Mouse (Mus musculus): ENCODE data around the gene Rmi1.
A peak's percentile ranks its signal among the peaks of the same experiment; 100 is the strongest.
"Not testable (repeated sequence)": the region's sequence is repeated elsewhere in the genome, so short reads cannot be mapped to it uniquely, and the experiment has no call there.

The Rmi1 gene

GRCm38 (mm10) chr13:58401135-58402002, 679 bp upstream of the Rmi1 start:
- peak; percentile 79 to 91 for DNase-seq

DNA sequence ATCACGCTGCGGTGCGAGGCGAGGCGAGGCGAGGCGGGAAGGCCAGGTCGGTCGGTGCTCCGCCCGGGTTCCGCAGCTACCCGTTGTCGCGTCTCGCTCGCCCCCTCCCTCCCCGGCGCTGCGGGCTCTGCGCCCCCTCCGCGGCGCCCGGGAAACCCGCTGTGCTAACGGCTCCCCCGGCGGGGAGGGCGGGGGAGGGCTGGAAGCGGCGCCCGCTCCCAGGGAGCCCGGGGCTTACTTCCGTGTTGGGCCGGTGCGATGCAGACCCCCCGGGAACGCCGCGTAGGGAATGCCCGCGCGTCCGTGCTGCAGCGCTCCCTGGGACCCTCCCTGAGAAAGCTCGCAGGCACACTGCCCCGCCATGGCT, 679 bp downstream of the Rmi1 start:
- peak; percentile 88 to 93 for DNase-seq

GRCm38 (mm10) chr13:58403243-58403642, 1.2 kb downstream of the Rmi1 start, which contains the start of gene Hnrnpk:
Gene Hnrnpk (minus strand): TSS chr13:58403343.
- DNase-seq: not testable (repeated sequence)

- no peak for DNase-seq
Measured at GRCm38 (mm10) chr13:58411073-58411472, 9.0 kb downstream of the Rmi1 start.

DNA sequence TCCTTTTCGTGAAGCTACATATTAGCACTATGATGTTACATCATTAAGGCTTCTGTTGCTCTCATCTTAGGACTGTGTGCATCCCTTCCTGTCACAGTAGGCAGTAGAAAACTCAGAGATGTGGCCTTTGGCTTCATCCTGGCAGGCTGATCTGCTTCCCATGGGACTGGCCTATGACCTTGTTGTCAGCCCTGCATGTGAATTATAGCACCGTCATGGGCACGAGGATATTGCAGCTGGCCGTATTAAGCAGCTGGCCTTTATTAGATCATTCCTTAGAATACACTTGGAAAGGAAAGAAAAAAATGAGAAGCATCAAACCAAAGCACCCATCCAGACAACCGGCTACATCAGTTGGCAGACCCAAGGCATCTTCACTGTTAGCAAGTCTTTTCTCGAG, 13.3 kb downstream of the Rmi1 start:
- peak; percentile 47 to 52 for DNase-seq

DNA sequence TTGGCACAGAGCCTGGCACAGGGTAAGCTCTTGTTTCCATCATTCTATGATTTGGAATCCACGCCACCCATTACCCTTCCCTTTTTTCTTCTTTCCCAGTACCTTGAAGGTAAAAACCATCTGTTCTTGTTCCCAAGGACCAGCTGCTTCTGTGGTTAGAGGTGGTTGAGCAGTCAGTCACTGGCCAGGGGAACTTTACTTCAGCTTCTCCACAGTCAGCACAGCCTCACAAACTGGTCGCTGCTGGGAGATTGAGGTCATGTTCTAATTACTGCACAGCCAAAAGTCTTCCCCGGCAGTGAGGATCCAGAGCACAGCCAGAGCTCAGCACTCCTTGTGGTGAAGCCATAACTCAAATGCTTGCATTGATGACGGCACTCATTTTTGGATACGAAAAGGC, 13.8 kb downstream of the Rmi1 start:
- DNase-seq: no peak

DNA sequence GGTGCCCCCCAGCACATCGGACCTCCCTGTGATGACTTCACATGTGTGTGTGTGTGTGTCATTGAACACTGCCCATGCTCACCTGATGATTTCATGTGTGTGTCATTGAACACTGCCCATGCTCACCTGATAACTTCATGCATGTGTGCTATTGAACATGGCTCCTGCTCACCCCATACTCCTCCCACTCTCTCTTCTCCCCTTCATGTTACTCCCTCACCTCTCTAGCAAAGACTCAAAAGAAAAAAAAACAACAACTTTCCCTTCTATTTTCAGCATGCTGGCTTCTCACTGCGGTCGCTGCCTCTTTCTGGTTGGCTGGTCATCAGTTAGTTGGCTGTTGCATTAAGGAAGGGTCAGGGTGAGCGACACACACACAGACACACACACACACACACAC, 16.6 kb downstream of the Rmi1 start:
- no peak for DNase-seq

DNA sequence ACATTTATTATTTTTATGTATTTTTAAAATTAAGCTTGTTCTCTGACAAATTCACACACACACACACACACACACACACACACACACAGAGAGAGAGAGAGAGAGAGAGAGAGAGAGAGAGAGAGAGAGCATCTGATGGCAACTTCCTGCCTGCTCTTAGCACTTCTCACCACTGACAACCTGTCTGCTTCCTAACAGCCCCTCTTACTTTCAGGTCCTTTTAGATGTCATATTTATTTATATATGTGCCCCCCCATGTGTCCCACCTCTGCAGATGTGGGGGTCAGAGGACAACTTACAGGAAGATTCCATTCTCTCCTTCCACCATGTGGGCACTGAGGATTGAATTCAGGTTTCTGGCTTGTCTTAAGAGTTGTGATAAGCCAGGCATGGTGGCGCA, 17.2 kb downstream of the Rmi1 start:
- DNase-seq: no peak

DNA sequence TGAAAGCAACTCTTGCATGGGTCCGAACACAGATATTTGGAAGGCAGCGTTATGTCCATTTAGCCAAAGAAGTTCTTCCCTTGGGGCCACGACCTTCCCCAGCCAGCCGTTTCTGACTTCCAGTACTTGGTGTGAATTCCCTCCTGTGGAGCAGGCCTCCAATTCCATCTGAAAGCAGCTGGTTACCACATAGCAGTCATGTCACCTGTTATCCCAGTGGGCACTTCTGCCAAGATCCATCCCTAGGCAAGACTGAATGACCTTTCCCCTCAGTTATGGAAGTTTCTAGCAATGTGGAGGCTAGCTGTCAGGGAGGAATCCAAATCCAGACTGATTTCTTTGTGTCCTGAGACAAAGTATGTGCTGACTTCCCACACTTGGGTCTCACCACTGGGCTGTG, 19.0 kb downstream of the Rmi1 start:
- no peak for DNase-seq

- DNase-seq: no peak
Measured at GRCm38 (mm10) chr13:58422242-58422641, 20.2 kb downstream of the Rmi1 start.

GRCm38 (mm10) chr13:58423061-58423660, 21.1 kb downstream of the Rmi1 start:
- peak; percentile 22 to 37 for DNase-seq

GRCm38 (mm10) chr13:58439716-58440115, 37.7 kb downstream of the Rmi1 start:
- DNase-seq: no peak

DNA sequence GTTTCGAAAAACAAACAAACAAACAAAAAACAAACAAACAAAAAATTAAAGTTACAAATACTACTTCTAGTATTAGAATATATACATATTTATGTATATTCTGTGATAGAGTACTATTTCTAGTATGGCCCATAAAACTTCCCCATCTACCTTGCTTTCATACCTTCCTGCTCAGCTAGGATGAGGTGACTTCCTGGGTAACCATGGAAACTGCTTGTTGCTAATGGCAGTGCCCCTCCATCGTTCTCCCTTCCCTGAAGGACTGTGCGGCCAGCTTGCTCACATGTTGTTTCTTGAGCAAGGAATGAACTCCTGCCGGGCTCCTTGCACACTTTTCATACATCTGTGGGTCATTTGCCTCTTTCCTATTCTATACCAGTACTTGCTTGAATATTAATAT, 41.3 kb downstream of the Rmi1 start:
- no peak for DNase-seq

DNA sequence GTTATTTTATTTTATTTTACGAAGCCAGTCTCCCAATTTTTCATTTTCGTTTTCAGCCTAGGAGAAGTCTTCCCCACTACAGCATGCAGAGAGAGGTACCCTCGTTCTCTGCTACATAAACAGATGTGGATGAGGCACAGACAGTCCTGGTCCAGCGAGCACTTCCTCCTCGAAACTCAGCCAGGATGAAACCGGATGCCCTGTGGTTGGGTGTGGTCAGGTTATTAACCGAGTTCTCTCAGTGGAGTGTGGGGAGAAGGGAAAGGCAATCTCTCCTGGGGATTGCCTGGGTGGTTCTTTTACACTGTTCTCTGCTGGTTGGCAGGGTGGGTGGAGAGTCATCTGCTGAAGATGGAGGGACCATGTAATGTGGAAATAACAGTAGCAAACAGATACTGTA, 41.7 kb downstream of the Rmi1 start:
- DNase-seq: peak; percentile 45 to 51

- DNase-seq: no peak
Measured at GRCm38 (mm10) chr13:58446541-58446940, 44.5 kb downstream of the Rmi1 start.

- DNase-seq: no peak
Measured at GRCm38 (mm10) chr13:58450459-58451182, 48.6 kb downstream of the Rmi1 start.

GRCm38 (mm10) chr13:58452246-58452645, 50.2 kb downstream of the Rmi1 start:
- no peak for DNase-seq

DNA sequence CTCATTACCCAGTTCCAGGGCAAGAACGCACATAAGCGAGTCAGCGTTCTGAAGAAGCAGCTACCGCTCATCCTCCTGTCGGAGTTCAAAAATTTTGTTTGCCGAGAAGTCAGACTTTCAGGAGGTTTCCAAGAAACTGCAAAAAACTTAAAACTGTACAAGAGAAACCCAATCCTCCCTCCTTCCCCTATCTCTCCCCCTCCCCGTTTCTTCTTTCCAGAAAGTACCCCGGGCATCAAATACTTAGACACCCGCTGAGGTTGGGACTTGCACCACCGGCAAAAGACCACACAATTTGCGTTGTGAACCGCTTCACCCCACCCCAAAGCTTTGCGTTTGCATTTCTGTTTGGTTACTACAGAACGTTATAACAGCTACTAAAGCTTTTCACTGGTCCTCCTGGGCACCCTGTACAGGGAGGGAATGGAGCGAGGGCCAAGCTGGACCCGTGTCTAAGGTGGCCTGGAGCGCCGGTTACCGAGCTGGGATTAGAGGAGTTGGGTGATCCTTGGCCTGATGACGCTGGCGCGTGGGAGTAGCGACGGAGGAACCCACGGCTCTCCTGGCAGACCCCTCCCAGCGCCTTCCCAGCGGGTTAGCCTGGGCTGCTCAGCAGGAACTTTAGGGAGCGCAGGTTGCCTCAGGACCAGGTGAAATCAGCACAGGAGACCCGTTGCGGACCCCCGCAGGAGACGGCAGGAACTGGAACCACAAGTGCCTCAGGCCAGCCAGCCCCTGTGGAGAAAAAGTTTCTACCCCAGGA, 50.8 kb downstream of the Rmi1 start:
- DNase-seq: peak; percentile 21 to 55

DNA sequence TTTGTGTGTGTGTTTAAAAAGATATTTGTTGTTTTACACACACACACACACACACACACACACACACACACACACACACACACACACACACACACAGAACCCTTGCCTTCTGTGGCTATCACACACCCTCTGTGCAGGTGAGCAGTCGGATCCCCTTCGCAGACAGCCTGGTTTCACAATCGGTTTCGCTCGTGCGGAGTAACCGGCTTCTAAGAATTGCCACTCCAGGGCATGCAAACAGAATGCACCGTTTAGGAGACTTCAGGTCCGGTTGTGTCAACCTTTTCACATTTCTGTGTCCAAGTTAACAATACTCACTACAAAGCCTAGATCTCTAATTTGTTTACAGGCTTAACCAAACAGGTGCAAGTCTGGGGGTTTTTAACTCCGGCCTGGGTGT, 51.5 kb downstream of the Rmi1 start:
- DNase-seq: peak in 1 of 2 experiments; percentile 31

DNA sequence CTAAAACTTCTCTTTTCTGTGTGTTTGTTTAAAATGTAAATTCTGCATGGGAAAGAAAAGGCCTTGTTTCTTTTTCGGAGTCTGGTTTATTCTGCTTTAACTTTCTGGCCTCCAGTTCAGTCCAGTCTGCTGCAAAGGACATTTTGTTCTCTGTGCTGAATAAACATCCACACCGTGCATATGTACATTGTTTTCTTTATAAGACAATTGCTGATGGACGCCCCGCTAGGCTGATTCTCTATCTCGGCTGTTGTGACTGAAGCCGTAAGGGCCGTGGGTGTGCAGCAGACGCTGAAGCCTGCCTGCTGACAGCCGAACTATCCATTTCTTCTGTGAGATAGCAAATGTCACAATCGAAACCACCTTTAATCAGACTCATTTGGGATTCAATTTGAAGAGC, 54.5 kb downstream of the Rmi1 start:
- no peak for DNase-seq

GRCm38 (mm10) chr13:58458811-58459210, 56.8 kb downstream of the Rmi1 start:
- DNase-seq: not testable (repeated sequence)

Data from kidney, postnatal 36 days (tissue).